Mouse (Mus musculus) monocyte, adult 2 months (primary cell): ENCODE data around the gene Tef.

Experiments used
- DNase-seq, 2 experiments: peaks; one replicate each; pipeline ENCODE4 v3.0.0; 2022; ENCODE audit warnings: low spot score in 2 of 2, low read depth in 1 of 2

Gene Tef

DNA sequence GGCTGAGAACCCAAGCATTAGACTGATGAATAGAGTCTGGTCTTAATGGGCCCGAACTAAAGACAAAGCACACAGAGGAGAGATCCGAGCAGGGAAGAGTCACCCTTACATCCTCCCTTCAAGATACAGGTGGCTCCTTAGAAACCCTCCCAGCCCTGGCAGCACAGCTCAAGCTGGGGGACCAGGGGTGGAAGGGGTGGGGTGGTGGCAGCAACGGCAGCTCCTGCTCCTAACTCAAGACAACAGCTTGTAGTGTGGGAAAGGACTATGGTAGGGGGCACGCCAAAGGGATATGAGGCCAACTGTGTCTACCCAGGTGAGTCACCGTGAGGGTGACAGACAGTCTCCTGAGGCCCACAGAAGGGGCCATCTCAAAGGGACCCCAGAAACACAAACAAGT lies 45.6 kb downstream of the Tef start:
- DNase-seq = no peak

DNA sequence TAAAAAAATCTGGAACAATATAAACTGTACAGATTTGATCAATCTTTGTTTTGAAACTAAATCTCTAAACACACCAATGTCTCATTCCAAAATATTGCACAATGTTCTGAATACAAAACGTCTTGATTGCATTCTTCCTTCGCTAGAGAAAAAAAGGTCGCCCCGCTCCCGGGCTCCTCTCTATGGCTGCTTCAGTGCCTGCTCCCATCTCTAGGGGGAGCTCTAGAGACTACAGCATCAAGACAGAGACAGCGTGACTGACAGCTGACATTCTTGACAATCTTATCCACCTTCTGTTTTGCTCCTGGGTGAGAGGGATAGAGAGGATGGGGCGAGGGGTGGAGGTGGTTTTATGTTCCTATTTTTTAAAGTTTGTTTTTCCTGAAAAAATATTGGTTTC lies 46.1 kb downstream of the Tef start:
- peak in 1 of 2 experiments; percentile 63 for DNase-seq

DNA sequence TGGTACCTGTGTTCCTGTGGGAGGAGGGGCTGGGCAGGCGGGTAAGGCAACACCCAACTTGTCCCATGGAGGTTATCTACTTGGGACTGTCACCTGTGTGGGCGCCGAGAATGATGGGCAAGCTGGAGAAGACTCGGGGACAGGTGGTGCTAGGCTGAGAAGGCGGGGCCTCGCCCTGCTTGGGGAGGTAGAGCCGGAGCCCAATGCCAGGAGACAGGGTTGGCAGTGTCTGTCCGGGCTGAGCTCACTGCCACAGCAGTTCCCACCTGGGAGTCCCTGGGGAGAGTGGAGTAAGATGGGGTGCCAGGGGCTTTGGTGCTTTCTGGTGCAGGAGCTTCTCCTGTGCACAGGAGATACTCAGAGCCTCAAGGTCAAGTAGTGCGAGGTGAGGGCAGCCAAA lies 46.9 kb downstream of the Tef start:
- DNase-seq = no peak

DNA sequence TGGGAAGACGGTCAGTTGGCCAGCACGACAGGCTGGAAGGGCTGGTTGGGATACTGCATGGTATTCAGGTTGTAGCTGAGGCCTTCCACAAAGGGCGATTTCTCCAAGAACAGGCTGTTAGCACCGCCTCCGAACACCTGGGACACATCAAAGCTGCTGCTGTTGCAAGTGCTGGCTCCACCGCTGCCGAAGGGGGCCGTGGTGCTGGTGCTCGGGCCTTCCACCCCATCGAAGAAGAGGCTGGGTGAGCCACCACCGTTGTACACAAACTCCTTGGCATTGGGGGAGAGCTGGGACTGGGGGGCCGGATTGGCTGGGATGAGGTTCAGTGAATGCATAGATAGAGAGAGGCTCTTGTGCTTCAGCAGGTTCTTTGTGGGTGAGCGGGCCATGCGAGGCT lies 48.5 kb downstream of the Tef start:
- no peak for DNase-seq

DNA sequence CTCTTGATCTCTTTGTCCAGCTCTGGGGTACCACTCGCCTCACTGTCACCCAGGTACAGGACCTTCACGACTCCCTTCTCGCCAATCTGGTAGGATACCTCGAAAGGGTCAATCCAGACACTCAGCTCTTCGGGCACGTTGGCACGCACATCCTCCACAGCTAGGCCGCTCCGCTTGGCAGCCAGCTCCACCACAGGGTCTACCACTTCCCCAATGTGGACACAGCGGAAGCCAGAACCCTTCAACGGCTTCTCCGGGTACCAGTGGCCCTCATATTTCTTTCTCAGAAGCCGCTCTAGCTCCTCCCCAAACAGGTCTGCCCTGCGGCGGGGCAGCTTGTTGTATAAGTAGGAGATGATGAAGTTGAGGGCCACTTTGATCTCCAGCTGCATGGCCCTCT lies 49.2 kb downstream of the Tef start:
- DNase-seq = no peak

DNA sequence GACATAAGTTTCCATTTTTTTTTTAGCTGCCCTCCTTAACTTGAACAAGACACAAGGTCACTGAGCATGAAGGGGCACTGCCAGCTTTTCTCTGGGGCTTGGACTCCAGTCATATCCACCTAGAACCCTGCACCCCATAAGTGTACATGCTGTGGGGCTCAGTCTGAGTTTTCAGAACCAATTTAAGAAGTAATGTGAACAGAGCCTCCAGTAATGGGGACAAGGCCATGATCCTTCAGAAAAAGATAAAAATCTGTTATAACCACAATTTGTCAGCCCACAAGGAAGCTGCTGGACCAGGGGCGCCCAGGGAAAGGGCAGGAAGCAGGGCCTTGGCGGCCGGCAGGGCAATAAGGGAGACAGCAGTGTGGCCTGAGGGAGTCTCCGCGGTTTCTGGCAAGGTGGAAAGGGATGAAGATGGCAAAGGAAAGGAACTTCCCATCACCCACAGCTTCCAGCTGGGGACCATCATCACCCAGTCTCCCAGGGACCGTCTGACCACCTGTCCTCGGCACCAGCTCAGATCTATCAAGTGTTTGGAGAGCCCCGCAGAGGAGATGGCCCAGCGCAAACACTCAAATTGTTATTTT lies 50.3 kb downstream of the Tef start:
- DNase-seq = no peak

DNA sequence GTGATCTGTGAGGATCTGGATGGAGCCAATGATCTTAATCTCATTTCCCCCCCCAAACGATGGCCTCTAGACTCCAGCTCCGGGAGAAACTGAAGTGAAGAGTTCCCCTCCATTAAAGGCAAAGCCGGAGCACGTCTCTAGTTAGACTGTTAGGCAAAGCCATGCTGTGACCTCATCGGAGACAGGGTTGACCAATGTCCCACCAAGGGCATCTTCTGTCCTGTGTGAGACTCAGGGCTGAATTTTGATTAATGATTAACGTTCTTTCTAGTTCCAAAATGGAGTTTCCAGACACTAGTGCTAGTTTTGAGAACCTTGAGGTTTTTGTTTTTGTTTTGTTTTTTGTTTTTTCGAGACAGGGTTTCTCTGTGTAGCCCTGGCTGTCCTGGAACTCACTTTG lies 50.9 kb downstream of the Tef start:
- no peak for DNase-seq

DNA sequence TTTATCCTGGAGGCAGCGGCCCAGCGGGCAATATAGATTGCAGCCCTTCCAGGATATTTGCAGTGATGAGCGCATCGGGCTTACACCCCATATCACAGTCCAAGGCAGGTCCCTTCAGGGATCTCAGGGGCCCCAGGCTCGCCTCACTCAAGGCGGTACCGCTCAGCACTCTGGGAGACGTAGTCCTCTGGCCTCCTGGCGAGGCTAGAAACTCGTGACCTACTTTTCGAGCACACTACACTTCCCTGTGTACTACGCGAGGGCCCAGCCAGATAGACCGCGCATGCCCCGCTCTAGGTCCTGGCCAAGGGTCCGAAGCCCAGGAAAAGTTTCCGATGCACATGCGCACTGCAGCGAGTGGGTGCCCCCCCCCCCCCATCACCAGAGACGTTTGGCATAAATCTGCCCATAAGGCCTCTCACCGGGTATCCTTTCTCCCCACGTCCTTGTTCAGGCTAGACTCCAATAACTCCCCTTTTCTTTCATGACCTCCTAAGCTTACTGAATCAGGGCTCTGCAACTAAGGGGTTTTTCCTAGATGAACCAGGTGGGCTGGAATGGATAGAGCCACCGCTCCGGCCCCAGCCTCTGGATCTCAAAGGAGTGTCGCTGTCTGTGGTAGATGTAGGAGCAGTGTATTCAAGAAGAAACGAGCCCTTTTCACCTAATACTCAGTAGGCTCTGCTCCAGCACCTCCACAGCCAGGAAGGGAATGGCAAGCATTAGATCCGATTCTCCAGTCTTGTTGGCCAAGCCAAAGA lies 54.0 kb downstream of the Tef start:
- peak in 1 of 2 experiments; percentile 60 for DNase-seq

DNA sequence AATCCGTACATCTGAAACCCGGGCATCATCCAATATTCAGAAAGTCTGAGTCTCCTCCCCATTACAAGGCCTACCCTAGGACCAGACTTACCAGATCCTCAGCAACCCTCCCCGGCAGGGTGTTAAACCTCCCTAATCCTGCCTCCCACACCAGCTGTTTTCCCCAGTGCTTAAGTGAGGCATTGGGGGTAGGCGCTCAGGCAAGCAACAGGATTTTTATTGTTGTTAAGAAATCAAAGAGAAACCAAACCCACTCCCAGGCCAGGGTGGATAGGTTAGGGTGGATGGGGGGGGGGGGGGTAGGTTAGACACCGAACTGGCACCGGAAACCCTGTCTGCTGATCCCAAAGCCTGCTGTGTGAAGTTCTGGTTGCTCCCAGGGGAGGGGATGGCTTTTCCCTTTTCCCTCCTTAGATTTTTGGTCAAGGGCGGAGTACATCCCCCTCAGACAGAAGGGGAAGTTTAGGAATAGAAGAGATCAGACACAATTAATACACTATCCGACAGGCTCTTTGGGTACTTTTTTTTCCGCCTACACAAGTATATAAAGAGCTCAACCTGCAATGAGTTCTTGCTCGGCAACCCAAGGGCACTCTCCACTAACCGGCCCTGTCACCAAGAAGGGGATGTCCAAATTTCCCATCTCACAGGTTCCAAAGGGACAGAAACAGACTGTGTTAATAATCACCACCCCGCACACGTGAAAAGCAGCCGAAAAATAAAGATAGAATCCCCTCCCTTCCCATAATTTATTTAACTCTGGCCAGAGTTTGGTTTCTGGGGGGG lies 54.9 kb downstream of the Tef start:
- no peak for DNase-seq

DNA sequence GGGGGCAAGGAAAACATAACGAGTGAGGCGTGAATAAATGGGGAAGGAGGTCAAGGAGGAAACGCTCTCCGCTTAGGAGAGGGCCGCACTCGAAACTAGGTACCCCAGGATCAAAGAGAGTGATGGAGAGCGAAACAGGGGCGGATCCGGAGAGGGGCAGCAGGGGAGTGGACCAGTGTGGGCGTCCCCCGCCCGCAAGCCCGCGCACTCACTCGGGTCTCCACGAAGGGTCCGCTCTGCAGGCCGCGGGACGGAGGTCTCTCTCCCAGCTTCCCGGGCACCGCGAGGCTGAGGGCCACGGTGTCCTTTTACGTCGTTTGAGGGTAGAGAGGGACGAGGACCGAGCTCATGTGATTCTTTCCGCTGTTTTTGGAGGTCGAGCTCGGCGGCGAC lies 55.5 kb downstream of the Tef start:
- DNase-seq = no peak

DNA sequence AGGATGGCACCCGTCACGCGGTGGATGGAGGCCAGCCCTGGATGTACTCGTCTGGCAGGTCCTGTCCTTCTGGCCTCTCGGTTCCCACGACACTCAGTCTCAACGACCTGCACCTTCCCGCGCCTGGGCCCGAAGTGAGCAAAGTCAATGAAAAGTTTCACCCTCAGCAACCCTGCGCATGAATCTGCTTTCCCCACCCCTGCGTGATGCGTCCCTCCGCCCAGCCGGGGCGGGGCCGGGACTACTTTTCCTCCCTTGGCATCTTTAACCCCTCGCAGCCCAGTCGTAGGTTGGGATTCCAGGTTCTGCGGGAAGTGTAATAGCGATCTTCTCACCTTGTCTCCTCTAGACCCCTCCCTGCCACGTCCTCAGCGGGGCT lies 55.9 kb downstream of the Tef start:
- peak; percentile 70 to 77 for DNase-seq

DNA sequence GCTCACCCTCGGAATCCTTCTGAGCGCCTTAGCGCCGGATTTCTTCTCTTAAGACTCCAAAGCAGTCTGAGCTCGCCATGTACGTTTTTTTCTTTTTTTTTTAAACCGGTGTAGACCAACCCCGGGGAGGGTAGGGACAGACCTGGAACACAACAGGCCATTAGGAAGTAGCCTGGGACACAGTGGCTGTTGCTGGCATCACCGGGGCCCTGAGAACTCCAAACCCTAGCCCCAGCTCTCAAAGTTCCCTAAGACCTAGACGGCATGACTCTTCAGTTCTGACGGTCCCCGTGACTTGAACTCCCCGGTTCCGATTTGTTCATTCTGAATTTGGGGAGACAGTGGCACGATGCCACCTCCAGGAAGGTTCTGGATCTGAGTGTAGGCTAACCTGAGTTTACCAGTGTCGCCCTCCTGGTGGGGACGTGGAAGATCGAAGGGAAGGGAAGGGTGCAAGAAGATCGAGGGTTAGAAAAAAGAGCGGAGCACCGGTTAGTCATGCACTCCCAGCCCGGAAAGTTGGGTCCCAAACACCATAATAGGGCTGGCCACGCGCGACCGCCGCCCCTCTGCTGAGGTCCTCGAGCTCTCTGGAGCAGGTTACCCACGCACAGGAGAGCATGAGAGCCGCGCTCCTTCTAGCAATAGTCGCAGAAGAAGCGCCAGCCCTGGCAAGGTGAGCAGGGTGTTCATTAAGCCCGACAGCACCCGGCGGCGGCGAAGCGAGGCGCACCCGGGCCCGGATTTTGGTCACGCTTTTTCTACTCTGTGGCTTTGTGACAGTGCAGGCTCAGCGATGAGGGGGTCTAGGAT lies 56.5 kb downstream of the Tef start, which contains the start of gene Tob2:
Tob2 (minus strand) TSS at position 280 of the 813 bp plus-strand sequence.
- peak in 1 of 2 experiments; percentile 33 for DNase-seq

DNA sequence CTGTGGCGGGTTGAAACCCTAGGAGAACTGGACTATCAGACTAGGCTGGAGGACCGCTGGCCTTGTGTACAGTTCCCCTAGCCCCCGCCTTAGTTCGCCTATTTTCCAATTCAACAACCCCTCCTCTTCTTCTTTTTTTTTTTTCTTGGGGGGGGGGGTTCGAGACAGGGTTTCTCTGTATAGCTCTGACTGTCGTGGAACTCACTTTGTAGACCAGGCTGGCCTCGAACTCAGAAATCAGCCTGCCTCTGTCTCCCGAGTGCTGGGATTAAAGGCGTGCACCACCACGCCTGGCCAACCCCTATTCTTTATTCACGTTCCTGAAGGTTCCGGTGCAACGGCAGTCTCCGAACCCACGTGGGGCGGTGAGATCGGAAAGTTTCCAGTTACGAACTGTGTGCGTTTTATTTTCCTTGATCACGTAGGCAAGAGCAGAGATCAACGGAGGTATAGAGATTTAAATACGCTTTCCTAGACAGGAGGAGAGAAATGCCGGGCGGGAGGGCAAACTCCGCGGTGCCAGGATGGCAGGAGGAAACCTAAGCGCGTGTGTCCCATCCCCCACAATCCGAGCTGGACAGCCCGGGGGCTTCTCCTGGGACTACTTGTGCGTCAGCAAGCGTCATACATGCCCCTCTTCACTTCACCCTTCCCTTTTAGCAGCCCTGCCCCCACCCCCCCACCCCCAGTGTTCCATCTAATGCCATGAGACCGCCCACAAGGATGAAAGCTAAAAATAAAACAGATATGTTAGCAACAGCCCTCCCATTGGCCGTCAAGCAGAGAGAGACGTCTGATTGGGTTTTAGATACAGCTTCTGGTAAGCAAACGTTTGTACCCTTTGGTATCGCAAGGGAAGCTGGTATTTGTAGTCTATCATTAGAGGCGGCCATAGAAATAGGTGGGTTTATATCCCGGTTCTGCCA lies 57.4 kb downstream of the Tef start:
- DNase-seq = peak; percentile 54 to 71

DNA sequence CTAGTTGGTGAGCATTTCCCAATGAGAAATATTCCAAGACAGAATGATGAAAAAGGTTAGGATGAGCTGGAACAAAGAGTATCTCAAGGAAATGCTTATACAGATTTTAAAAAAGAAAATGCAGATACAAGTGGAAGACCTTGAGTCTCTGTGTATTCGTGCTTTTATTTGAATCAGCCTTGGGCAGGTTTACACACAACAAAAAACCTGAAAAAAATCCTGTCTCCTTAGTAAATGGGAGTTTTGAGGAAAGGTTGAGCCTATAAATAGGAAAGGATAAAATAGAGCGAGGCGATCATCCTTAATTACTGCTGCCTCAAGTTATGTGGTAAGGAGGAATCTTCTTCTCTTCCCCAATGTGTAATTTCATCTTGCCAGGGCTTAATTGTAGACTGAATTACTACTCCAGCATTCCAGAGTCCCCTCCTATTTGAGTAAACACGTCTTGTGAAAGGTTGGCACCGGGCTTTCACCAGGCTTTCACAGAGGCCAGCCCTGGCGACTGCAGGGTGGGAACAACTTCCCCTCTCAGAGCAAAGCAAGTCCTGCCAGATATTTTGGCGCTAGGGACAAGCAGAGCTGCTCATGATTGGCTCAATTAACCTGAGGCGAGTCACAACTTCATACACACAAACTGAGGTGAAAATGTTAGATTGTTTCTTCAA lies 58.4 kb downstream of the Tef start:
- DNase-seq = no peak

DNA sequence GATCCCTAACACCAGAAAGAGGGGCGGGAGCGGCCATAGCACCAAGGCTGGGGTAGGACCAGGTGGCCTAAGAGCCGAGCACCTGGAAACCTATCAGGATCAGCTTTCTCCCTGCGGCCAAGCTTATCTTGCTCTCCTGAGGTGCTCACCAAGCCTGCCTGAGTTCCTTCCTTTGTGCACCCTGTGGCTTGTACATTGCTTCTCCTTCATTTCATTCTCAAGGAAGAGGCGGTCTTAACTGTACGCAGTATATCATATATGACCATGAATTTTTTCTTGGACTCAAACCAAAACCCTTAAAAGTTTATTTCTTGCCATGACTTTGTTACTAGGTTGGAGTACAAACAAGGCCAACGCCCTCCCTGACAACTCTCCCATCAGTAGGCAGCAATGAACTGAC lies 62.0 kb downstream of the Tef start:
- no peak for DNase-seq

DNA sequence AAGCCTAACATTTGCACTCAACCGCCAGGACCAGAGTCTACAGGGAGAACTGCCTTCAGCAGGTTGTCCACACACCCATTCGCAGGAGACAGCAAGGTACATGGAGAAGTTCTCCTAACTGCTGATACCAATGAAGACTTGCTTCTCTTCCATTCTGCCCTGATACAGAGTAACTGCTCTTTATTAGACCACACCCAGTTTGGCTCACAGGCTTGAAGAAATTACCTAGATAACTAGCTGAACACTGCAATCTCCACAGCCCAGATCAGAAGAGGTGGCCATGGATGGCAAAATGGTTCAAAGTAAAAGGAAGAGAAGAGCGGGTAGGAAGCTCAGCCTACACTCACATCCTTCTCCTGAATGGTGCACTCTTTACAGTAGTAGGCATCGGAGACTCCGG lies 67.8 kb downstream of the Tef start:
- DNase-seq = no peak

DNA sequence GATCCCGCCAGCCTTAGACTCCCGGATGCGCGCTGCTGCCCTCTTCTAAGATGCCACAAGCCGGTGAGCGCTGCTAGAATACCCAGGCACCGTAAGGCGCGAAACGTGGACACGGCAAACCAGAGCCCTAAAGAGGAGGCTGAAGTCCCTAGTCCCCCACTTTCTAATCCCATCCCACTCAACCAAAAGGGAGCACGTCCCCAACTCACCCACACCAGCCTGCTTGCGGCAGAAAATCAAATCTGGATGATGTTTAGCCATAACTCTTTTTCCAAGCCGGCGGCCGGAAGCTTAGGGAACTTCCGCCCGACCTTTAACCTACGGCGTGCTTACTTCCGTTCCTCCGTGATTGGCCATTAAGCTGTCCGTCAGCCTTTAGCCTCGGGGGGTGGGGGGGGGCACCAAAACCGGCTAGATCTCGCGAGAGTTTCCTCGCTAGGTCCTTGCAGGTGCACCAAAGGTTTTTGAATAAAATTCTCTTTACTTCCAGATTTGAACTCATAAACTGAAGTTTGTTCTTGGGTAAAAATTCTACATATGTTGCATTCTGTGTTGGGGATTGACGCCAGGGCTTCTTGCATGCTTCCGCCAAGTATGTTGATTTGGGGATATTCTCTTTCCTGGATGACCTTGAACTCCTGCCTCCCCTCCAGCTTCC lies 69.5 kb downstream of the Tef start, which contains the start of gene Phf5a:
Phf5a (minus strand) TSS at position 308 of the 658 bp plus-strand sequence.
- DNase-seq = peak; percentile 48 to 69

DNA sequence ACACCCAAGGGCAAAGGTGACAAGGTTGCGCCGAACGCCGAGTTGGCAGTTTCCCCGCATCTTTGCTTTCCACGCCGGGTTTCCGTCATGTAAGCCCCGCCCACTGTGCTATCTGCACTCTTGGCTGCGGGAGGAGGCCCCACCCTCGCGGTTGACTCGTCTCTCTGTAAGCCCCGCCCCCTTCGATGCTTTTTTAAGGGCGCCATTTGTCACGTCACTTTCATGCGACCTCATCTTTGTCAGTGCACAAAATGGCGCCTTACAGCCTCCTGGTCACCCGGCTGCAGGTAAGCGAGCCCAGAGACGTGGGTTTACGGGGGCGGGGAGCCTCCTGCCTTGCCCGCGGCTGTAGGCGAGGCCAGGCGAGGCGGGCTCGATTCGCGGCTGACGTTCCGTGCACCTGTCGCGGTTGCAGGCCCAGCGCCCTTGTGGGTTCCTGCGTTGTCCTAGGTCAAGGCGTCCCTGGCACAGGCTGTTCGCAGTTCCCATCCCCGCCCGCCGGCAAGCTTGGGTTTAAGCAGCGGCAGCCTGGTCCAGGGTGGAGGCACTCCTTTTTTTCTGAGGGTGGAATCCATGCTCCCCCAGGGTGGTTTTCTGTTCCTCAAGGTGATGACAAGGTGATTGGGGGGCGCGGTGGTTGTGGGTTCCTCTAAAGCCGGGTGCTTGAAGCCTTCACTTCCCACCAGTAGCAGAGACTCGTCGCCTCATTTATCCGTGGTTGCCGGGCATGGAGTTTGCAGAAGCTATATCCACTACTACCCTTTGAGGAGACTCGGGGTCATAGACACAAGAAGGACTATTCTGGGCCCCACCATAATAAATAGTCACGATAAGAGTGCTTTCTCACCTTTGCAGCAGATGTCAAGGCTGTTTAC lies 70.3 kb downstream of the Tef start, which contains the start of gene Aco2:
Aco2 (plus strand) TSS at position 48 of the 875 bp plus-strand sequence.
- peak; percentile 98 to 99 for DNase-seq
